Mouse (Mus musculus) thymus, postnatal 25 days (tissue): Measurements from ENCODE around the gene Aco1.
"Not testable (repeated sequence)": the region's sequence is repeated elsewhere in the genome, so short reads cannot be mapped to it uniquely, and the experiment has no call there.

Source experiments
- DNase-seq: peaks from one replicate; pipeline ENCODE4 v3.0.0; 2022

Aco1 gene

GRCm38 (mm10) chr4:40142743-40143532 is at the start of gene Aco1:
Gene Aco1 (plus strand): TSS chr4:40143081.
- DNase-seq, result peak; percentile 94

DNA sequence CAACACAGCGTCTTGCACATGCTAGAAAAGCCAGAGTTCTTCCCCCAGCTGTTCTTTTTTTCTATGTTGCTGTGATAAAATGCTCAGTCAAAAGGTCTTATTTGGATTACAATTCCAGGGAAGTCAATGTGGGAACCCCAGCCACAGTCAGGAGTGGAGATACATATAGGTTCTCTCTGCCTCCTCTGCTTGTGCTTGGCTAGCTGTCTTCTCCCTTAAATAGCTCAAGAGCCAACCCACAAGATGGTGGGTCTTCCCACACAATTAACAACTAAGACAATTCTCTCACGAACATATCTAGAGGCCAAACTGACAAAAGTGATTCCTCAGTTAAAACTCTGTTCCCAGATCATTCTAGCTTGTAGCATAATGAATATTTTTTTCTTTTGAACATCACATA is 47.9 kb upstream of the Aco1 start:
- DNase-seq, result no peak

GRCm38 (mm10) chr4:40102996-40103395 is 39.9 kb upstream of the Aco1 start:
- no peak for DNase-seq

DNA sequence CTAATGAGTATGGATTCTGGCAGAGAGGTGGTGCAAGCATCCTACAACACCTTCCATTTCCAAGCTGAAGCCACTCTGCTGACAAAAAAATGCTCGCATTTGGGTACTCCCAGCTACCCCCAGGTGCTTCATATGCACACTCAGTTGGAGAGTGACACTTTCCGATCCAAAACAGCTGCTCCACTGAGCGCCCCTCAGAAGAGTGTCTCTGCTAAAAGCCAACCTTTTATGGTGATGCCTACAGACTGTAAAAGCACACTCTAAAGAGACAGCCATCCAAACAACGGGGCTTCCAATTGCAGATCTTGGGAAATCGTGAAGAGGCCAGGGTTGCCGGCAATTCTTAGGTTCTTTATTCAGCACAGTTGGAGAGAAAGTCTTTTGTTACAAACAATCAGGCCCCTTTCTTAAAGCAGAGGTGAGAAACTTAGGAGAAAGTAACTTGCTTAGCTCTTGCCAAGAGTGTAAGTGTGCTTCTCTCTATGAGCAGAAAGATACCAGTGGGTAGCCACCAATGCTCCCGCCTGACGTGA is 36.8 kb upstream of the Aco1 start:
- DNase-seq, result no peak

DNA sequence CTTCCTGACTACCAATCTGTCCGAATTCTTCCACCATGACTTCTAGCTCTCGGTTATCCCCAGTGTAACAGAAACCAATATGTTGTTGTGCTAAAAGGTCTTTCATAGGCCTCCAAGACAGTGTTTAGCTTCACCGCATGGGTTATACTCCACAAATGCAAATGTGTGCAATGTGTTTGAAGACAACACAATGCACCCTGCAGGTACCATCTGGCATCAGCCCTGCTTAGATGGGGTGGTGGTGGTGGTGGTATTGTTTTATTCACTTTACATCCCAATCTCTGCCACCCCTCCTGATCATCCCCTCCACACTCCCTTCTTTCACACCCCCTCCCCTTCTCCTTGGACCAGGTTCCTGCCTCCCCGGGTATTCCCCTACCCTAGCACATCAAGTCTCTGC is 34.9 kb upstream of the Aco1 start:
- no peak for DNase-seq

GRCm38 (mm10) chr4:40113173-40113572 is 29.7 kb upstream of the Aco1 start:
- no peak for DNase-seq

DNA sequence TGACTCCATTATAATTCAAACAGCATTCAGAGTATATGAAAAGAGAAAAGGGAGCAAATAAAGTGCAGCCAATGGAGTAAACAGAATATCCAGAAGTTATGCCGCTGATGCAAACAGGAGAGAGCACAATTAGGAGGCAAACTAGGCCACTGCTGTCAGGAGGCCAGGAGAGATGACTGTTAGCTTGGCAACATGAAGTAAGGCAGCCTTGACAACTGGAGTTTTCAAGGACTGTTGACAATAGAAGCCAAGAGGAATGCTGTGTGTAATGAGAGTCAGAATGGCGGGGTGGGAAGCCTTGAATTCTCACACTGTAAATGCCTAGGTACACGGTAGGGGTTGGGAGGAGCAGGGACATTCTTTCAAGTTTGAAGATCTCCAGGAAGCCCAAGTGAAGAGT is 21.7 kb upstream of the Aco1 start:
- no peak for DNase-seq

- DNase-seq, result not testable (repeated sequence)
Observed at GRCm38 (mm10) chr4:40122291-40122690, 20.6 kb upstream of the Aco1 start.

DNA sequence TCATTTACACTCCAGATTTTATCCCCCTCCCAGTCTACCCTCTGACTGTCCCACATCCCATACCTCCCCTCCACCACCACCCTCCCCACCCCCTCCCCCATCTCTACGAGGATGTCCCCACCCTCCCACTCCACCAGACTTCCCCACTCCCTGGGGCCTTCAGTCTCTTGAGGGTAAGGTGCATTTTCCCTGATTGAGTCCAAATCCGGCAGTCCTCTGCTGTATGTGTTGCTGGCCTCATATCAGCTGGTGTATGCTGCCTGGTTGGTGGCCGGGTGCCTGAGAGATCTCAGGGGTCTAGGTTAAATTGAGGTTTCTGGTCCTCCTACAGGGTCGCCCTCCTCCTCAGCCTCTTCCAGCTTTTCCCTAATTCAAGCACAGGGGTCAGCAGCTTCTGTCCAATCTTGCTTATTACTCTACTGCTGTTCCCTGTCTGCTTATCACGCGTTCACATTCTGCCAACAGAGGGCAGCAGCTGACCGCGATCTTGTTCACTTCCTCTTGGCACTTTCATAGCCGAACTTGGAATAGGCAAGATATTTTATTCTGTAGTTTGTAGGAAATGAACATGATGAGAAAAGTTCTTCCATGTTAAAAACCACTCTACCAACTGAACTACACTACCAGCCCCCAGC is 8.3 kb upstream of the Aco1 start:
- DNase-seq, result peak; percentile 72

DNA sequence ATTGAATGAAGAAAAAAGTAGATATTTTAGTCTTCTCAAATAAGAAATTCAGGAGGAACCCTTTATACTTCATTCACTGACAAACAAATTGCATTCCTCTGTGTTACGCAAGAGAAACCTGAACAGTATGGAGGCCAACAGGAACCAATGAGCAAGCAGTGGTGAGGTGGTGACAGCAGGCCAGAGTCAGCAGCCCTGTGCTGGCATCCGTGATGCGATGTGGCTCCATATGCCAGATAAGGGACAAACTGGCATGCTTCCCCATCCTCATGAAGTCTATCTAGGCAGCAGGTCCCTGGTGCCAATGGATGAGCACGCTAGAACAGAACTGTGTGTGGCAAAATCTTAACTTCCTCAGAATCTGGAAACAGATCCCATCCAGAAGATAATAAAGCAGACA is 6.4 kb upstream of the Aco1 start:
- no peak for DNase-seq

GRCm38 (mm10) chr4:40139663-40140255 is 3.1 kb upstream of the Aco1 start:
- no peak for DNase-seq

DNA sequence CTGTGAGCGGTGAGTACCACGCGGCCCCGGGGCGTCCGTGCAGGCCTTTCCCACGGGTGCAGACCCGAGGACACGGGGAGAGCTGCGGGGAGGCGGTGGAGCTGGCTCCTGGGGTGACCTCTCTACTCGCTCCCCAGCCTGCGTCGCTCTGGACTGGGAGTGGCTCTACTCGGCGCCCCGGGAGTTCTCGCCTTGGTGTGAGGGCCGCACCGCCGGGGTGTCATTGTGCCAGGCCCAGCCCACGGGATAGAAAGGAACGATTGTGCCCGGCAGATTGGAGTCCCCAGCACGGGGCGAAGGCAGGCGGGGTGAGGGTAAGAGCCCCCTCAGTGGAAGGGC is 621 bp downstream of the Aco1 start:
- no peak for DNase-seq

GRCm38 (mm10) chr4:40144543-40144942 is 1.7 kb downstream of the Aco1 start:
- no peak for DNase-seq

- no peak for DNase-seq
Observed at GRCm38 (mm10) chr4:40144981-40145380, 2.1 kb downstream of the Aco1 start.

- DNase-seq, result no peak
Observed at GRCm38 (mm10) chr4:40148281-40148680, 5.4 kb downstream of the Aco1 start.

DNA sequence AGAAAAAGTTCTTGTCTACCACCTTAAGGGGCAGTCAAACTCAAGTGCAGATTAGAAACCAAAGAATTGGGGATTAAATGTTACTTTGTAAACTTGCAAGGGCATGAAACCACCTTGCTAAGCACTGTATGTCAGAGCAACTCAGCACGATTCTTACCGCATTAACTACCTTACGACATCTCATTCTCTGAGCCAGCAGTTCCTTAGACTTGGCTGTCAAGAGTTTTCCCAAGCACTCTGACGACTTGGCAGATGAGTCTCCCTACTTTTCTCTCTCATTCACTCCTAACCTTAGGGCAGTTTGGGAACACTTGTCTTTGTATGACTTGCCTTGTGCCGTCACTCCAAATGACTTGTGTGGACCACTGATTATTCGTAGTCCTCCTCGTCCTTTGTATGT is 7.2 kb downstream of the Aco1 start:
- no peak for DNase-seq

GRCm38 (mm10) chr4:40152771-40153170 is 9.9 kb downstream of the Aco1 start:
- DNase-seq, result no peak

DNA sequence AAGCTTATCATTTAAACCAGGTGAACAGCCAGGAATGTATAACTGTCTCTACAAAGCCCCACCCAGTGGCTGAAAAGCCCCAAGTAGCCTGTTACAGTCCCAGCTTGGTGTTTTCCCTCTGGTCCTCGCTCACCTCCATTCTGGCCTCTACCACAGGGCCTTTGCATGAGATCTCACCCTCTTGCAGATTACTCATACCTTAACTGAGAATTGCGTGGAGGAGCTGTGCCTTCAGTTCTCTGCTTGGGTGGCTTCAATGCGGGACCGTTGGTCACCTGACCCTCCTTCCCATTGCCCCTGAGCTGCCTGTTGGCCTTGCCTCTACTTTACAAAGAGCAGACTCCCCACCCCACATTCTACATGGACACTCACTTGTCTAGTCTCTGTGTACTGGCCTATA is 10.6 kb downstream of the Aco1 start:
- DNase-seq, result no peak

GRCm38 (mm10) chr4:40154751-40155150 is 11.9 kb downstream of the Aco1 start:
- no peak for DNase-seq

GRCm38 (mm10) chr4:40155467-40155999 is 12.7 kb downstream of the Aco1 start:
- DNase-seq, result no peak

GRCm38 (mm10) chr4:40156153-40156552 is 13.3 kb downstream of the Aco1 start:
- DNase-seq, result no peak

GRCm38 (mm10) chr4:40156582-40157499 is 14.0 kb downstream of the Aco1 start:
- no peak for DNase-seq
